Mouse (Mus musculus) intestine, postnatal 0 days (tissue): Measurements from ENCODE around the gene Gm42742. TPM values are rescaled to one million over a fixed set of nuclear protein-coding genes. Genes with fewer than 3 reads are reported as not detected.

Experiments used
- ATAC-seq: fragments of 200-750 bp; cut with Nextera tagmentation; 2 replicates; pipeline ENCODE4 v1.8.0; 2017; ENCODE audit warnings: mild to moderate bottlenecking, moderate TSS enrichment, moderate library complexity
- H3K27ac ChIP-seq: fragments of 300-500 bp; sonication (generic); 2 replicates; pipeline ENCODE4 v1.5.1; 2014; ENCODE audit warnings: mild to moderate bottlenecking, low read depth, low read length, moderate library complexity
- H3K27me3 ChIP-seq: fragments of 300-500 bp; sonication (generic); replicated peaks from 2 replicates; pipeline ENCODE4 v1.6.1; 2014; ENCODE audit warnings: low read length, mixed read lengths; ENCODE audit not compliant: control insufficient read depth, insufficient read depth
- H3K36me3 ChIP-seq: fragments of 300-500 bp; sonication (generic); 2 replicates; pipeline ENCODE4 v1.6.1; 2014; ENCODE audit warnings: mild to moderate bottlenecking, moderate library complexity; ENCODE audit not compliant: control insufficient read depth, insufficient read depth
- H3K4me1 ChIP-seq: fragments of 300-500 bp; sonication (generic); replicated peaks from 2 replicates; pipeline ENCODE4 v1.6.1; 2014; ENCODE audit warnings: antibody characterized with exemption, low read length, mixed read lengths; ENCODE audit not compliant: control insufficient read depth, insufficient read depth
- H3K4me2 ChIP-seq: fragments of 300-500 bp; sonication (generic); replicated peaks from 2 replicates; pipeline ENCODE4 v1.6.1; 2014; ENCODE audit warnings: low read depth, mild to moderate bottlenecking, moderate library complexity
- H3K4me3 ChIP-seq: fragments of 300-500 bp; sonication (generic); 2 replicates; pipeline ENCODE4 v1.5.1; 2014; ENCODE audit warnings: low read depth, low read length
- H3K9ac ChIP-seq: fragments of 300-500 bp; sonication (generic); 2 replicates; pipeline ENCODE4 v1.6.1; 2014; ENCODE audit warnings: mild to moderate bottlenecking, low read depth, low read length
- H3K9me3 ChIP-seq: fragments of 300-500 bp; sonication (generic); 2 replicates; pipeline ENCODE4 v1.6.1; 2016; ENCODE audit warnings: mixed run types; ENCODE audit not compliant: control insufficient read depth
- CTCF ChIP-seq: sonication (generic); IDR thresholded peaks from 2 replicates; pipeline ENCODE4 v1.5.1; 2016; ENCODE audit warnings: low read depth, mild to moderate bottlenecking, control low read depth, antibody characterized with exemption, moderate library complexity
- WGBS: fragments of 180-500 bp; shearing (Covaris S2); extraction: QIAGEN DNeasy Blood & Tissue Kit; methylation state at CpG from one replicate; pipeline ENCODE4 v1.1.7; 2014; 5-methylcytosine and 5-hydroxymethylcytosine counted together
- polyA plus RNA-seq: library from polyadenylated mRNA; unstranded; fragments of >200 nt; fragmentation: Nextera tagmentation; extraction: Ambion mirVana; gene quantifications from 2 replicates; pipeline ENCODE4 v1.2.1, GENCODE M21; 2015

Gene Gm42742
- polyA plus RNA-seq, 1 experiment from 2014 or later: 15.7 TPM

GRCm38 (mm10) chr7:127014320-127014719 is 6.6 kb downstream of the Gm42742 start, which contains the start of gene Mvp:
TSS of gene Mvp (minus strand) at chr7:127014621.
- Histone ChIP-seq H3K36me3 (0 out of 2 replicates have a peak, but pooled peaks cover 7% of the 10 kb centered on the region), H3K4me1 (peaks cover 2% of the 10 kb centered on the region; the same call in 1 of the 2 replicates), H3K27ac (peak within 1 kb of the TSS; percentile 68), H3K9me3 (no peaks in the 10 kb centered on the region), H3K27me3 (no peaks in the 10 kb centered on the region), H3K4me2 (peak within 1 kb of the TSS; percentile 69), H3K9ac (peak within 1 kb of the TSS; percentile 54), H3K4me3 (peak within 1 kb of the TSS; percentile 64)
- 11% methylated on average over 11 of the region's 11 CpGs for WGBS
- TF ChIP-seq CTCF: no peak
- no peak for ATAC-seq

DNA sequence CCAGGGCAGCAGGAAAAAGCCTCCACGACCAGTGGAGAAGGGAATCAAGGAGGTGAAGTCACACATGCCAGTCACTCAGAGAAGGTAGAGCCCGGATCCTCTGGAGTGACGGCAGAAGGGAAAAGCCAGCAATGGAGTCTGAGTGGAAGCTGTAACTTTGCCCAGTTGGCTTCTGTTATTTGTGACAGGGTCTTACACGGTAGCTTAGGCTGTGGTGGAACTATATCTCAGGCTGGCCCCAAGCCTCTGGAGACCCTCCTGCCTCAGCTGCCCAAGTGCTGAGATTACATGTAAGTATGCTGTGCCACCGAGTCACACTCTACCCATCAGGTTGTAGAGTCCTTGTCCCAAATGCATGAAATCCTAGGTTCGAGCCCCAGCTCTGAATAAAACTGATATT is 7.5 kb downstream of the Gm42742 start:
- peak overlapping the region; percentile 54 for H3K9ac ChIP-seq
- ATAC-seq: no peak
- peak overlapping the region; percentile 69 for H3K4me2 ChIP-seq
- H3K4me3 ChIP-seq: peak overlapping the region; percentile 64
- TF ChIP-seq CTCF: no peak
- no peaks in the 10 kb centered on the region for H3K27me3 ChIP-seq
- H3K27ac ChIP-seq: peak overlapping the region; percentile 22; the same call in 1 of the 2 replicates
- 87% methylated on average over 6 of the region's 6 CpGs for WGBS
- peaks cover 11% of the 10 kb centered on the region for H3K4me1 ChIP-seq
- no peaks in the 10 kb centered on the region for H3K9me3 ChIP-seq
- H3K36me3 ChIP-seq: 0 out of 2 replicates have a peak, but pooled peaks cover 7% of the 10 kb centered on the region

DNA sequence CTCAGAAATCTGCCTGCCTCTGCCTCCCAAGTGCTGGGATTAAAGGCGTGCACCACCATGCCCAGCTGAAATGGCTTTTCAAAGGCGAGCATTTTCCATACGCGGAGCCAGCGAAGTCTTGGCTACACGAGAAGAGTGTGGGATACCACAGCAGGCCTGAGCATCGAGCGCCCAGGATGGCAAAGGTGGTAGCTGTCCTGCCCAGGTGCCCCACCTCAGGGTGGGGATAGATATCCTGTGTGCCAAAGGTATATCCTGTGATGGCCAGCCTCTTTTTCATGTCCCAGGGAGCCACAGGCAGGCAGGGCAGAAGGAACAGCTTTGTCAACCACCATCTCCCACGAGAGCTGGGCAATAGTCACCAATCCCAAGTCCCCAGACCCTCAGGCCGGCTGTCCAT is 8.1 kb downstream of the Gm42742 start:
- peaks cover 13% of the 10 kb centered on the region for H3K4me1 ChIP-seq
- 0 out of 2 replicates have a peak overlapping the region, but pooled peaks have one; percentile 22 for H3K27ac ChIP-seq
- H3K36me3 ChIP-seq: 0 out of 2 replicates have a peak, but pooled peaks cover 7% of the 10 kb centered on the region
- H3K27me3 ChIP-seq: no peaks in the 10 kb centered on the region
- H3K9me3 ChIP-seq: no peaks in the 10 kb centered on the region
- no peak overlapping the region for H3K4me3 ChIP-seq
- H3K4me2 ChIP-seq: peak overlapping the region; percentile 69
- ATAC-seq: no peak
- no peak for TF ChIP-seq CTCF
- H3K9ac ChIP-seq: no peak overlapping the region
- 89% methylated on average over 10 of the region's 10 CpGs for WGBS

- no peak for ATAC-seq
- Histone ChIP-seq H3K4me3 (no peak overlapping the region), H3K27me3 (no peaks in the 10 kb centered on the region), H3K9me3 (no peaks in the 10 kb centered on the region), H3K4me1 (peaks cover 15% of the 10 kb centered on the region), H3K4me2 (no peak overlapping the region), H3K36me3 (0 out of 2 replicates have a peak, but pooled peaks cover 7% of the 10 kb centered on the region), H3K9ac (no peak overlapping the region), H3K27ac (no peak overlapping the region)
- 79% methylated on average over 6 of the region's 6 CpGs for WGBS
- no peak for TF ChIP-seq CTCF
Observed at GRCm38 (mm10) chr7:127012374-127012773, 8.5 kb downstream of the Gm42742 start.

DNA sequence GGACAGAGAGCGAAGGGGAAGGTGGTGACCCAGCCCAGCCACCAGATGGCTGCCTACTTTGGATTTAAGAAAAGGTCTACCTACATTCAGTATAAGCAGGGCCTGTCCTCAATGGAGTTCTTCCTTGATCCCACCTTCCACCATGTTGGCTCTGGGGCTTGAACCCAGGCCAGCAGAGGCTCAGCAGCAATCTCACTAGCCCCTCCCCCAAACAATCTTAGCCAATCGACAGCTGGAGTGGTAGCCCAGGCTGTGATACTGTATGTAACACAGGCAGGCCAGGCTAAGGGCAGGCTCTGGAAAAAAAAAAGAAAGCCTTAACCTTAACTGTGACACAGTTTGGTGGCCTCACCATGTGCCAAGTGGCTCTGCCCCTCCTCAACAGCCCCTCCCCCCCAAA is 9.2 kb downstream of the Gm42742 start:
- H3K4me1 ChIP-seq: peaks cover 15% of the 10 kb centered on the region
- 80% methylated on average over 2 of the region's 2 CpGs for WGBS
- no peak overlapping the region for H3K9ac ChIP-seq
- H3K27ac ChIP-seq: 0 out of 2 replicates have a peak overlapping the region, but pooled peaks have one; percentile 3
- ATAC-seq: no peak
- H3K4me2 ChIP-seq: no peak overlapping the region
- H3K36me3 ChIP-seq: 0 out of 2 replicates have a peak, but pooled peaks cover 7% of the 10 kb centered on the region
- H3K9me3 ChIP-seq: no peaks in the 10 kb centered on the region
- no peaks in the 10 kb centered on the region for H3K27me3 ChIP-seq
- TF ChIP-seq CTCF: no peak
- no peak overlapping the region for H3K4me3 ChIP-seq

DNA sequence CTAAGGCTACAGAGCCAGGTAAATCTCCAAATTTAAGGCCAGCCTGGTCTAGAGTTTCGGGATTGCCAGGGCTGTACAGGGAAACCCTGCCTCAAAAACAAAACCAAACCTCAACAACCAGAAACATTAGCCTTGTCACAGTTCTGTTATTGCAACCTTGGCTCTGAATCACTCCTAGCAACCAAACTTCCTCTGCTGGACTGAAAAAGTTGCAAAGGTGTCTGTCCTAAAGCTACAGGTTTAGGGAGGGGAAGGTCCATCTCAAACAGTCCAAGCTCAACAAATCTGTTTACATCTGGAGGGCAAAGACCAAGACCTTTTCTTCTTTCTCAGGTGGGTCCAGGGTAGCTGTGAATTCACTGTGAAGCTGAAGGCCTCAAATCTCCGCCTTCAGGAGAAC is 9.8 kb downstream of the Gm42742 start:
- 95% methylated on average over 2 of the region's 2 CpGs for WGBS
- Histone ChIP-seq H3K36me3 (0 out of 2 replicates have a peak, but pooled peaks cover 7% of the 10 kb centered on the region), H3K9me3 (no peaks in the 10 kb centered on the region), H3K4me3 (no peak overlapping the region), H3K27ac (0 out of 2 replicates have a peak overlapping the region, but pooled peaks have one; percentile 3), H3K4me1 (peaks cover 15% of the 10 kb centered on the region), H3K4me2 (no peak overlapping the region), H3K9ac (no peak overlapping the region), H3K27me3 (no peaks in the 10 kb centered on the region)
- TF ChIP-seq CTCF: no peak
- ATAC-seq: no peak
